Mouse (Mus musculus): ENCODE results near the gene Fkbpl.
A peak's percentile ranks its signal among the peaks of the same experiment; 100 is the strongest.

The Fkbpl gene

GRCm38 (mm10) chr17:34670235-34670634, 25.7 kb downstream of the Fkbpl start, which contains the start of gene Tnxb:
TSS of gene Tnxb (plus strand) at chr17:34670535.
- no peak for DNase-seq

DNA sequence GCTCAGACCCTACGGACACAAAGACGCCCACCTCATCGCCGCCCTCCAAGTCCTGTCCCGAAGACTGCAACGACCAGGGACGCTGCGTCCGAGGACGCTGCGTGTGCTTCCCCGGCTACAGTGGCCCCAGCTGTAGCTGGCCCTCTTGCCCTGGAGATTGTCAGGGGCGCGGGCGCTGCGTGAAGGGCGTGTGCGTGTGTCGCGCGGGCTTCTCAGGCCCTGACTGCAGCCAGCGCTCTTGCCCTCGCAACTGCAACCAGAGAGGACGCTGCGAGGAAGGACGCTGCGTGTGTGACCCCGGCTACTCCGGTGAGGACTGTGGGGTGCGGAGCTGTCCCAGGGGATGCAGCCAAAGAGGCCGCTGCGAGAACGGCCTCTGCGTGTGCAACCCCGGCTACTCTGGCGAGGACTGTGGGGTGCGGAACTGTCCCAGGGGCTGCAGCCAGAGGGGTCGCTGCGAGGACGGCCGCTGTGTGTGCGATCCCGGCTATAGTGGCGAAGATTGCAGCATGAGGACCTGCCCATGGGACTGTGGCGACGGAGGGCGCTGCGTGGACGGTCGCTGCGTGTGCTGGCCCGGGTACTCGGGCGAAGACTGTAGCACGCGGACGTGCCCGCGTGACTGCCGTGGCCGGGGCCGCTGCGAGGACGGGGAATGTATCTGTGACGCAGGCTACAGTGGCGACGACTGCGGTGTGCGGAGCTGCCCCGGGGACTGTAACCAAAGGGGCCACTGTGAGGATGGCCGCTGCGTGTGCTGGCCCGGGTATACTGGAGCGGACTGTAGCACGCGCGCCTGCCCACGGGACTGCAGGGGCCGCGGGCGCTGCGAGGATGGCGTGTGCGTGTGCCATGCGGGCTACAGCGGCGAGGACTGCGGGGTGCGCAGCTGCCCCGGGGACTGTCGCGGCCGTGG, 26.8 kb downstream of the Fkbpl start:
- DNase-seq: no peak

GRCm38 (mm10) chr17:34672246-34672792, 27.8 kb downstream of the Fkbpl start:
- DNase-seq: no peak

DNA sequence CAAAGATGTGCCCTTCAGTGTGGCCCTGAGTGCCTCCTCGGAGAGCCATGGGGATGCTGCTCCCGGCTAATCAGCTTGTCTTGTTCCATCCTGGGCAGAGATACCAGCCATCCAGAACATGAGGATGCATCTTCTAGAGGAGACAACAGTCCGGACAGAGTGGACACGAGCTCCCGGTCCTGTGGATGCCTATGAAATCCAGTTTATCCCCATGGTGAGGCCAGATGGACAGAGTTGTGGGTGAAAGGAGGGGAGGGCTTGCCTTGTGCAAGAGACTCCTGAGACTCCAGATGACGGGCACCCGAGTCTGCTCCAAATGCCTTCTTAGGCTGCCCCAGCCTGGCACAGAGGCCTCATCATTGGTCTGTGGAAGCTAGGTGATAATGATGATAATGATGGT, 28.6 kb downstream of the Fkbpl start:
- DNase-seq: no peak

GRCm38 (mm10) chr17:34674524-34675204, 30.1 kb downstream of the Fkbpl start:
- no peak for DNase-seq

- no peak for DNase-seq
Observed at GRCm38 (mm10) chr17:34675205-34676092, 30.9 kb downstream of the Fkbpl start.

DNA sequence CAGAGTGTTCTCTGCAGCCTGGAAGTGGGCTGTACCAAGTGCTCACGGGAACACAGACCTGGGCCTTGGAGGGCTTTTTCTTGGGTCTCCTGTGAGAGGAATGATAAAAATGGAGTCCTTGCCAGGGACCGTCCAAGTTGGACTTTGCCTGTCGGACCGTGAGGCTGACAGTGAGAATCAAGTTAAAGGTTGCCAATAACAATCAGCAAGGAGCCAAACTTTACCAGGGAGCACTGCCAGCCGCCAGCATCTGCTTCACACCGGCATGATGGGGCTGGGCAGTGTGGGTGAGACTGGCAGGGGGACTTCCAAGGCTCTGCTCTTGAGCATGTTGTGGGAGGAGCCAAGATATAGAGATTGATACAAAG, 31.5 kb downstream of the Fkbpl start:
- DNase-seq: no peak

- DNase-seq: no peak
Observed at GRCm38 (mm10) chr17:34676671-34677070, 32.1 kb downstream of the Fkbpl start.

- DNase-seq: no peak
Observed at GRCm38 (mm10) chr17:34680191-34680590, 35.6 kb downstream of the Fkbpl start.

DNA sequence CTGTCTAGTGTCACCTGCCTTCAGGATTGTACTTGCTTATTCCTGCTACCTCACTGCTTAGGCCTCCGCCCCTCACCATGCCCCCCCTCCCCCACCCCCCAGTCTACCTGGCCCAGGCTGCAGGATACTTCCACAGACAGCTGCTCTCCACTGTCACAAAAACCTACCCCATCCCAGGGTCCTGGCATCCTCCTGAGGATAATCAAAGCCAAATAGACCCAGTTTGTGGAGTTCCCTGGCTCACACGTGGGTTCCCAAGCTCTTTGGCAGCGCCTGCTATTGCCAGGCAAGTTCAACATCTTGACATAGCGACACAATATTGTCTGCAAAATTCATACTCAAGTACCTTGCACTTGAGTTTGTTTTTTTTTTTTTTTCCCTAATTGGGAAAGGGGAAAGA, 36.1 kb downstream of the Fkbpl start:
- no peak for DNase-seq

DNA sequence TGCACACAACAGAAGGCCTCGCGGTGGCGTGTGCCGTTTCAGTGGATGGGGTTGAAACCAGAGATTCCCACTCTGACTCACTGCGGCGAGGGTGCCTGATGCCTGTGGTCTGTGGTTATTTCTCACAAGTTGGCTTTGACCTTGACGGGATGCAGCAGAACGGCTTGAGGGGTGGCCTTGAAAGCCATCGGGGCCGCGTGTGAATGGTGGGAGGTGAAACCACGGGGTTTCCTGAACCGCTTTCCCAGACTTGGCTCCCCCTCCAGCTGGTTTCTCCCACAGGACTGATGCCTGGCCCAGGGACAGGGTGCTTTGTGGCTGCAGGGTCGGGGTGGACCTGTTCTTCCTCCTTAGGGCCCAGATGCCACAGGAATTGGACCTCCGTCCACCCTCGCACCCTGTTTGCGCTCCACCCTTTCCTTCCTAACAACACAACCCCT, 36.6 kb downstream of the Fkbpl start:
- DNase-seq: no peak

- no peak for DNase-seq
Observed at GRCm38 (mm10) chr17:34681881-34682536, 37.4 kb downstream of the Fkbpl start.

DNA sequence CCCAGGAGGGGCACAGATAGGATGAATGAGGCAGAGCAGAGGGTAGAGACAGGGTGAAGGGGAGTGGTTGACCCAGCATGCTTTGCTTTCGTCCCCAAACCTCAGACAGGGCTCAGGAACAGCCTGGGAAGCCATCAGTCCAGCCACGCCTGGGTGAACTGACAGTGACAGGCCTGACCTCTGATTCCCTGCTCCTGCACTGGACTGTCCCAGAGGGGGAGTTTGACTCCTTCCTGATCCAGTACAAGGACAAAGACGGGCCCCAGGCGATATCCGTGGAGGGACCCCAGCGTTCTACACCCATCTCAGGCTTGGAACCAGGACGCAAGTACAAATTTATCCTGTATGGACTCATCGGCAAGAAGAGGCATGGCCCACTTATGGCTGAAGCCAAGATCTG, 38.6 kb downstream of the Fkbpl start:
- DNase-seq: no peak

- no peak for DNase-seq
Observed at GRCm38 (mm10) chr17:34683686-34684220, 39.2 kb downstream of the Fkbpl start.

- DNase-seq: no peak
Observed at GRCm38 (mm10) chr17:34684253-34684893, 39.8 kb downstream of the Fkbpl start.

DNA sequence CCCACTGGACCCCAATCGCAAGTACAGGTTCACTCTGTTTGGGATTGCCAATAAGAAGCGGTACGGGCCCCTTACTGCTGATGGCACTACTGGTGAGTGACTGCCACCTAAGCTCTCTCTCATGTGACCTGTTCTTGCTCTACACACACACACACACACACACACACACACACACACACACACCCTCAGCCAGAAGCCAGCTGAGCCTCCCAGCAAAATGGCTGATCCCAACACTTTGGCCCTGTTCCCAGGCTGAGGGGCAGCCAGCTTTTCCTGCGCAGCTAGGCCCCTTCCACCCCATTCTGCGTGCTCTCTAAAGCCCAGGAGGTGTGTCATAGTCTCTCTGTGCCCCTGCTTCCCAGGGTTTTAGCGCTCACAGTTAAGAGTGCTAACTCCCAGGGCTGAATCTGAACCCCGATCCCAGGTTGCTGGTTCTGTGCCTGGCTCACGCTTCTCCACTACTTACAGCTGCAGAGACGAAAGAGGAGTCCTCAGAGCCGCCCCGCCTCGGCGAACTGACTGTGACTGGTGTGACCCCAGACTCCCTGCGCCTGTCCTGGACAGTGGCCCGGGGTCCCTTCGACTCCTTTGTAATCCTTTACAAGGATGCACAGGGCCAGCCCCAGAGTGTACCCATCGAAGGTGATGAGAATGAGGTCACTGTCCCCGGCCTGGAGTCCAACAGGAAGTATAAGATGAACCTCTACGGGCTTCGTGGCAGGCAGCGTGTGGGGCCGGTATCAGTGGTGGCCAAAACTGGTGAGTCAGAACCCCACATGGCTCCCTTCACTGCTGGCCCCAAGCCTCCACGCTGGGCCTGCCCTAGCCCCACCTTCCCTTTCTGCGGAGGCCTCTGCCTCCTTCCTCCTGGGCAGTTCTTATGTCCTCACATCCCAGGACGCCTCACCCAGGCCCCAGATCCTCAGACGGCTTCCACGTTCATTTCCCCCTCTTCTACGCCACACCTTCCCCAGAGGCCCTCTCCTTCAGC, 40.9 kb downstream of the Fkbpl start:
- peak; percentile 75 to 89 for DNase-seq

DNA sequence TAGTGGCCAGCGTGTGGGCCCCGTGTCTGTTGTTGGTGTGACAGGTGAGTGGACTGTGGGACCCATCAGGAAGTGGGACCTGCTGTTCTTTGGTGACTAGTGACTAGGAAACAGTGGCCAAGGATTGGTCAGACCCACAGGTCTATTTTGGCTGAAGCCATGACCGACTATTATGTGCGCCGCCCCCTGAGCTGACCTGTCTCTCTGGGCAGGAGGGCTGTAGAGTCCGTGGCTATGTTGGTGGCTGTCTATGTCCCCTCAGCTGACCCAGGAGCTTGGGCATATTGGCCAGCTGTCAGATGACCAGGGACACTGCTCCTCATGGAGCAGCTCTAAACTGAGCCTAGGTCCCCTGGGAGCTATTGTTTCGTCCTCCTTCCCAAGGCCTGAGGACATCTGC, 44.3 kb downstream of the Fkbpl start:
- no peak for DNase-seq

- no peak for DNase-seq
Observed at GRCm38 (mm10) chr17:34690458-34690857, 45.9 kb downstream of the Fkbpl start.

DNA sequence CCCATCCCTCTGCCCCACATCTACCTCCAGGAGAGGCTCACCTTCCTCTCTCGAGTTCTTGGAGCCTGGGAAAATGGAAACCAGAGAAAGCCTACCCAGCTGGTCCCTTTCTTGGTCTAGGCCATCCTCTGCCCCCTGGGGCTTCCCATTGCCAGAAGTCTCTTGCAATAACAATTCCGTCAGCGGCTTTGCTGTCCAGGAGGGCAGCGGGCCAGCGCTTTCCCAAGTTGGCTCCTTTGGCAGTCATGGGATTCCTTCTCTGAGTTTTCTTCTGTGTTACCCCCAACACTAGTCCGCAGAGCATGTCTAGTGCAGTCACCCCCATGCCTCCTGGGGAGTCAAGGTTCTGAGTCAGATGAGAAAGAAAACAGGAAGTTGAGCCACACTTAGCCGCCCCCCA, 48.3 kb downstream of the Fkbpl start:
- DNase-seq: peak in 1 of 2 experiments; percentile 51
